Mouse (Mus musculus) heart, embryonic 11.5 days (tissue): ENCODE results near the gene Bdh1. TPM values are rescaled to one million over a fixed set of nuclear protein-coding genes. Genes with fewer than 3 reads are reported as not detected.
"Not testable (repeated sequence)": the region's sequence is repeated elsewhere in the genome, so short reads cannot be mapped to it uniquely, and the experiment has no call there.

Experiments
- ATAC-seq: fragments of 200-750 bp; cut with Nextera tagmentation; replicated peaks from 2 replicates; pipeline ENCODE4 v1.8.0; 2017; ENCODE audit warnings: moderate library complexity; ENCODE audit not compliant: insufficient number of reproducible peaks, low FRiP score, low TSS enrichment
- H3K27ac ChIP-seq: fragments of 300-500 bp; sonication (generic); 2 replicates; pipeline ENCODE4 v1.5.1; 2014; ENCODE audit warnings: mild to moderate bottlenecking, low read depth, low read length
- H3K27me3 ChIP-seq: fragments of 300-500 bp; sonication (generic); 2 replicates; pipeline ENCODE4 v1.6.1; 2014; ENCODE audit warnings: mild to moderate bottlenecking, low read length, mixed read lengths; ENCODE audit not compliant: control insufficient read depth, insufficient read depth
- H3K36me3 ChIP-seq: fragments of 300-500 bp; sonication (generic); 2 replicates; pipeline ENCODE4 v1.6.1; 2014; ENCODE audit warnings: mild to moderate bottlenecking, low read length, moderate library complexity, mixed read lengths; ENCODE audit not compliant: control insufficient read depth, insufficient read depth
- H3K4me1 ChIP-seq: fragments of 300-500 bp; sonication (generic); 2 replicates; pipeline ENCODE4 v1.6.1; 2014; ENCODE audit warnings: low read length; ENCODE audit not compliant: control insufficient read depth, insufficient read depth
- H3K4me2 ChIP-seq: fragments of 300-500 bp; sonication (generic); 2 replicates; pipeline ENCODE4 v1.6.1; 2014; ENCODE audit warnings: mild to moderate bottlenecking, moderate library complexity
- H3K4me3 ChIP-seq: fragments of 300-500 bp; sonication (generic); 2 replicates; pipeline ENCODE4 v1.5.1; 2014; ENCODE audit warnings: low read depth, low read length
- H3K9ac ChIP-seq: fragments of 300-500 bp; sonication (generic); 2 replicates; pipeline ENCODE4 v1.6.1; 2014; ENCODE audit warnings: mild to moderate bottlenecking, low read depth, low read length, moderate library complexity
- H3K9me3 ChIP-seq: fragments of 300-500 bp; sonication (generic); replicated peaks from 2 replicates; pipeline ENCODE4 v1.6.1; 2016; ENCODE audit warnings: low read length; ENCODE audit not compliant: control insufficient read depth
- WGBS: fragments of 180-500 bp; shearing (Covaris S2); extraction: QIAGEN DNeasy Blood & Tissue Kit; methylation state at CpG from one replicate; pipeline ENCODE4 v1.1.7; 2014; ENCODE audit not compliant: insufficient replicate concordance; 5-methylcytosine and 5-hydroxymethylcytosine counted together
- polyA plus RNA-seq: library from polyadenylated mRNA; unstranded; fragments of >200 nt; fragmentation: Nextera tagmentation; extraction: Ambion mirVana; gene quantifications from 2 replicates; pipeline ENCODE4 v1.2.1, GENCODE M21; 2014

Bdh1 gene
- 15.5 and 19.3 TPM in 2 replicates for polyA plus RNA-seq

GRCm38 (mm10) chr16:31422000-31422399, at the start of gene Bdh1:
Bdh1 (plus strand) TSS chr16:31422280.
- Histone ChIP-seq H3K4me3 (no peak within 1 kb of the TSS), H3K4me1 (0 out of 2 replicates have a peak, but pooled peaks cover 3% of the 10 kb centered on the region), H3K36me3 (no peaks in the 10 kb centered on the region), H3K4me2 (no peak within 1 kb of the TSS), H3K9me3 (no peaks in the 10 kb centered on the region), H3K27me3 (peaks cover 6% of the 10 kb centered on the region; the same call in 1 of the 2 replicates), H3K9ac (no peak within 1 kb of the TSS), H3K27ac (no peak within 1 kb of the TSS)
- WGBS, result 64% methylated on average over 9 of the region's 9 CpGs
- no peak for ATAC-seq

- 87% methylated on average over 3 of the region's 3 CpGs for WGBS
- not testable (repeated sequence) for H3K27me3 ChIP-seq
Observed at GRCm38 (mm10) chr16:31372316-31372715, 49.8 kb upstream of the Bdh1 start.

GRCm38 (mm10) chr16:31375877-31376582, 46.0 kb upstream of the Bdh1 start:
- H3K27ac ChIP-seq, H3K36me3 ChIP-seq, H3K4me1 ChIP-seq, H3K9ac ChIP-seq, H3K4me2 ChIP-seq, ATAC-seq, H3K4me3 ChIP-seq, H3K27me3 ChIP-seq, H3K9me3 ChIP-seq: not testable (repeated sequence)
- 71% methylated on average over 4 of the region's 4 CpGs for WGBS

More at GRCm38 (mm10) chr16:31372316-31372715, 49.8 kb upstream of the Bdh1 start:
- H3K4me1 ChIP-seq, ATAC-seq, H3K9ac ChIP-seq, H3K27ac ChIP-seq, H3K9me3 ChIP-seq, H3K36me3 ChIP-seq, H3K4me2 ChIP-seq, H3K4me3 ChIP-seq: not testable (repeated sequence)

GRCm38 (mm10) chr16:31388269-31388668, 33.8 kb upstream of the Bdh1 start:
- not testable (repeated sequence) for H3K27ac ChIP-seq, H3K4me3 ChIP-seq, H3K9me3 ChIP-seq, ATAC-seq, H3K9ac ChIP-seq, H3K36me3 ChIP-seq, H3K4me1 ChIP-seq, H3K4me2 ChIP-seq, H3K27me3 ChIP-seq
- 87% methylated on average over 3 of the region's 3 CpGs for WGBS

- no peak for ATAC-seq
- WGBS, result 76% methylated on average over 2 of the region's 2 CpGs
Observed at GRCm38 (mm10) chr16:31399231-31399630, 22.8 kb upstream of the Bdh1 start.

GRCm38 (mm10) chr16:31400908-31401692, 21.0 kb upstream of the Bdh1 start:
- 81% methylated on average over 11 of the region's 11 CpGs for WGBS
- no peaks in the 10 kb centered on the region; the same call in 1 of the 2 replicates for H3K9me3 ChIP-seq
- no peak overlapping the region for H3K4me2 ChIP-seq
- H3K36me3 ChIP-seq, result no peaks in the 10 kb centered on the region
- H3K27ac ChIP-seq, result no peak overlapping the region
- H3K4me1 ChIP-seq, result no peaks in the 10 kb centered on the region
- no peak overlapping the region for H3K9ac ChIP-seq
- no peak overlapping the region for H3K4me3 ChIP-seq
- no peaks in the 10 kb centered on the region for H3K27me3 ChIP-seq
- no peak for ATAC-seq

More at GRCm38 (mm10) chr16:31399231-31399630, 22.8 kb upstream of the Bdh1 start:
- Histone ChIP-seq H3K9ac (no peak overlapping the region), H3K9me3 (no peaks in the 10 kb centered on the region; the same call in 1 of the 2 replicates), H3K27me3 (no peaks in the 10 kb centered on the region), H3K4me3 (no peak overlapping the region), H3K36me3 (no peaks in the 10 kb centered on the region), H3K4me2 (no peak overlapping the region), H3K27ac (no peak overlapping the region), H3K4me1 (no peaks in the 10 kb centered on the region)

GRCm38 (mm10) chr16:31402096-31402495, 20.0 kb upstream of the Bdh1 start:
- Histone ChIP-seq H3K4me3 (no peak overlapping the region), H3K4me2 (no peak overlapping the region)
- WGBS, result 38% methylated on average over 8 of the region's 8 CpGs

GRCm38 (mm10) chr16:31403971-31404370, 18.1 kb upstream of the Bdh1 start:
- Histone ChIP-seq H3K4me2 (no peak overlapping the region), H3K9me3 (no peaks in the 10 kb centered on the region), H3K27me3 (no peaks in the 10 kb centered on the region), H3K4me1 (no peaks in the 10 kb centered on the region), H3K4me3 (no peak overlapping the region), H3K9ac (no peak overlapping the region), H3K36me3 (no peaks in the 10 kb centered on the region), H3K27ac (no peak overlapping the region)
- 84% methylated on average over 4 of the region's 4 CpGs for WGBS
- ATAC-seq, result no peak

More at GRCm38 (mm10) chr16:31402096-31402495, 20.0 kb upstream of the Bdh1 start:
- Histone ChIP-seq H3K27me3 (no peaks in the 10 kb centered on the region), H3K4me1 (no peaks in the 10 kb centered on the region), H3K9me3 (no peaks in the 10 kb centered on the region; the same call in 1 of the 2 replicates), H3K9ac (no peak overlapping the region), H3K27ac (no peak overlapping the region), H3K36me3 (no peaks in the 10 kb centered on the region)
- no peak for ATAC-seq
